Mouse (Mus musculus) embryonic facial prominence, embryonic 12.5 days (tissue): ENCODE measurements around the gene Thnsl1. TPM values are rescaled to one million over a fixed set of nuclear protein-coding genes. Genes with fewer than 3 reads are reported as not detected.
"Not testable (repeated sequence)": the region's sequence is repeated elsewhere in the genome, so short reads cannot be mapped to it uniquely, and the experiment has no call there.

Experiments used
- ATAC-seq: fragments of 200-750 bp; cut with Nextera tagmentation; 2 replicates; pipeline ENCODE4 v1.8.0; 2017; ENCODE audit not compliant: insufficient number of reproducible peaks, insufficient read depth, low FRiP score, low TSS enrichment
- H3K27ac ChIP-seq: fragments of 300-500 bp; sonication (generic); 2 replicates; pipeline ENCODE4 v1.5.1; 2016; ENCODE audit warnings: mild to moderate bottlenecking
- H3K27me3 ChIP-seq: fragments of 300-500 bp; sonication (generic); 2 replicates; pipeline ENCODE4 v1.6.1; 2016; ENCODE audit warnings: mild to moderate bottlenecking, moderate library complexity
- H3K36me3 ChIP-seq: fragments of 300-500 bp; sonication (generic); 2 replicates; pipeline ENCODE4 v1.6.1; 2016; ENCODE audit warnings: mild to moderate bottlenecking
- H3K4me1 ChIP-seq: fragments of 300-500 bp; sonication (generic); 2 replicates; pipeline ENCODE4 v1.6.1; 2016
- H3K4me2 ChIP-seq: fragments of 300-500 bp; sonication (generic); replicated peaks from 2 replicates; pipeline ENCODE4 v1.6.1; 2016; ENCODE audit warnings: mild to moderate bottlenecking, moderate library complexity
- H3K4me3 ChIP-seq: fragments of 300-500 bp; sonication (generic); 2 replicates; pipeline ENCODE4 v1.5.1; 2016; ENCODE audit warnings: mild to moderate bottlenecking
- H3K9ac ChIP-seq: fragments of 300-500 bp; sonication (generic); 2 replicates; pipeline ENCODE4 v1.6.1; 2016; ENCODE audit warnings: mild to moderate bottlenecking, moderate library complexity
- H3K9me3 ChIP-seq: fragments of 300-500 bp; sonication (generic); 2 replicates; pipeline ENCODE4 v1.6.1; 2016; ENCODE audit warnings: mild to moderate bottlenecking, moderate library complexity
- WGBS: fragments of 180-500 bp; shearing (Covaris S2); methylation state at CpG from one replicate; pipeline ENCODE4 v1.1.7; 2016; 5-methylcytosine and 5-hydroxymethylcytosine counted together
- polyA plus RNA-seq: library from polyadenylated mRNA; unstranded; fragments of >200 nt; fragmentation: Nextera tagmentation; extraction: Ambion mirVana; gene quantifications from 2 replicates; pipeline ENCODE4 v1.2.1, GENCODE M21; 2016

Gene Thnsl1
- polyA plus RNA-seq, 1 experiment from 2014 or later, result 9.0 TPM

DNA sequence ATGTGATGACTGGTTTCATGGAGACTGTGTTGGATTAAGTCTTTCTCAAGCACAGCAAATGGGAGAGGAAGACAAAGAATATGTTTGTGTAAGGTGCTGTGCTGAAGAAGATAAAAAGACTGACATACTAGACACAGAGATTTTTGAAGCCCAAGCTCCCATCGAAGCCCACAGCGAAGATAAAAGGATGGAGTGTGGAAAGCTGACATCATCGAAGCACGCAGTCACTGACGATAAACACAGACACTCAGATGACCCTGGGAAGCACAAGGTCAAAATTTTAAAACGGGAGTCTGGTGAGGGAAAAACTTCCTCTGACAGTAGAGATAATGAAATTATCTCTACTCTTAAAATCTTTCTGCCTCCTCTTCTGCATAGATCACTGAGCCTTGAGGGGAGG is 38.6 kb downstream of the Thnsl1 start:
- not testable (repeated sequence) for ATAC-seq

DNA sequence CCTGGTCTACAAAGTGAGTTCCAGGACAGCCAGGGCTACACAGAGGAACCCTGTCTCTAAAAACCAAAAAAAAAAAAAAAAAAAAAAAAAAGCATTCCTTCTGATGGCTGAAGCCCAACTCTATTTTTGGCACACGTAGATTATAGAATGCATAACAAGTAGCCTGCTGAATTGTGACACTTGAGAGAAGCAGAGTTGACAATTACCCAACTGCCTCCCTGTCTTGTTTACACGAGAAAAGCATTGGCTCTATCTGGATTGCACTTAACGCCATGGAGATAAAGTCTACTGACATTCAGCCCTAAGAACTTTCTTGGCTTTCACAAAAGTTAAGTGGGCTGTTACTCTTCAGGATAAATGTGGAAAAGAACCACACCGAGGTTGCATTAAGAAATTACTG is 39.5 kb downstream of the Thnsl1 start:
- Histone ChIP-seq H3K27ac (no peak overlapping the region), H3K9me3 (no peaks in the 10 kb centered on the region), H3K4me3 (no peak overlapping the region), H3K4me1 (no peaks in the 10 kb centered on the region), H3K9ac (no peak overlapping the region), H3K36me3 (no peaks in the 10 kb centered on the region), H3K4me2 (no peak overlapping the region), H3K27me3 (no peaks in the 10 kb centered on the region)
- no peak for ATAC-seq
- WGBS, result 82% methylated on average over 4 of the region's 4 CpGs

More for the DNA sequence above, 38.6 kb downstream of the Thnsl1 start:
- not testable (repeated sequence) for H3K27me3 ChIP-seq, H3K4me2 ChIP-seq, H3K4me1 ChIP-seq, H3K9me3 ChIP-seq, H3K9ac ChIP-seq, H3K27ac ChIP-seq, H3K4me3 ChIP-seq, H3K36me3 ChIP-seq
- 58% methylated on average over 4 of the region's 6 CpGs for WGBS

DNA sequence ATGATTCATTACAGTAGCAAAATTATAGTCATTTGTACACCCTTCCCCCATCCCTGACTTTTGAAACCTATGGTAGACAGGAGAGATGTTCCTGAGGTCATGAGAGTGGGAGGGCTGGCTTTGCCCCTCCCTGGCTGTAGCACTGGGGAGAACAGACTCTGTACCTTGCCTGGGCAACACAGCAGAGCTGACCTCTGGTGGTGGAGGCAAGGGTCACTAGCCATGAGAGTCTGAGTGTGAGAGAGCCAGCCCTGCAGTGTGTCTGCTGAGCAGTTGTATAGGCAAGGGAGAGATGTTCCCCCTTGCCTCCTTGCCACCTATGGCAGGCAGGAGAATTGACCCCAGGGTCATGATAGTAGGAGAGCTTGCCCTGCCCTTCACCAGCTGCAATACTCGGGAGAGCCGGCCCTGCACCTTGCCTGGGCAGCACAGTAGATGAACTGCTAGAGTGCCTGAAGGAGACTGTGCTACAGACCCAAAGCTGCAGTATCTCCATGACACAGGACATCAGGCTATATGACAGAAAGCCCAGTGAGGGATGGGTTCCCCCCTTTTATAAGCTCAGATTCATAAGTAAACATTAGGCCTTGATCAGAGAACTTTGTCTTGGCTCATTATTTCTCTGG is 40.1 kb downstream of the Thnsl1 start:
- Histone ChIP-seq H3K9me3 (no peaks in the 10 kb centered on the region), H3K4me1 (no peaks in the 10 kb centered on the region), H3K4me3 (no peak overlapping the region), H3K27me3 (no peaks in the 10 kb centered on the region), H3K27ac (no peak overlapping the region), H3K4me2 (no peak overlapping the region), H3K36me3 (no peaks in the 10 kb centered on the region), H3K9ac (no peak overlapping the region)
- ATAC-seq, result 0 out of 2 replicates have a peak, but pooled peaks have one; percentile 35
- WGBS, result 66% methylated on average over 2 of the region's 2 CpGs

GRCm38 (mm10) chr2:21253644-21254043 is 48.1 kb downstream of the Thnsl1 start:
- no peak overlapping the region for H3K4me2 ChIP-seq
- H3K36me3 ChIP-seq, result no peaks in the 10 kb centered on the region
- no peak for ATAC-seq
- H3K4me1 ChIP-seq, result no peaks in the 10 kb centered on the region
- no peak overlapping the region for H3K27ac ChIP-seq
- no peaks in the 10 kb centered on the region for H3K9me3 ChIP-seq
- no peak overlapping the region for H3K4me3 ChIP-seq
- WGBS, result 75% methylated on average over 3 of the region's 3 CpGs
- no peak overlapping the region for H3K9ac ChIP-seq
- H3K27me3 ChIP-seq, result no peaks in the 10 kb centered on the region

GRCm38 (mm10) chr2:21254308-21254707 is 48.8 kb downstream of the Thnsl1 start:
- ATAC-seq, result no peak

DNA sequence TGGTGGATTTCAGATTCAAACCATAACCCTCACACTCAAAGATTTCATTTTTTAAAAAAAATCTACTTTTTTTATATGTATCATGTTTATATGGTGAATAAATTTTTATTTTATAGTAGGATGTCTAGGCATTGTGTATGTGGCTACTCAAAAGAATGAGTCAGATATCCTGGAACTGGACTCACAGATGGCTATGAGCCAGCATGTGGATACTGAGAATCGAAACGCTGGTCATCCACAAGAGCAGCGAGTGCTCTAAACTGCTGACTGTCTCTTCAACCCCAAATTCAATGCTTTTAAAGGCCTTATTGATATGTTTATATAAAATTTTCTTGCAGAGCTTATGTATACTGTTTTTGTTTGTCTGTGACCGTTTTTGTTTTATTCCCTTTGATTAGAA is 52.8 kb downstream of the Thnsl1 start:
- no peaks in the 10 kb centered on the region for H3K4me1 ChIP-seq
- no peak overlapping the region for H3K27ac ChIP-seq
- 87% methylated on average over 4 of the region's 4 CpGs for WGBS
- H3K4me2 ChIP-seq, result no peak overlapping the region
- no peak overlapping the region for H3K9ac ChIP-seq
- no peaks in the 10 kb centered on the region for H3K9me3 ChIP-seq
- no peak overlapping the region for H3K4me3 ChIP-seq
- H3K36me3 ChIP-seq, result no peaks in the 10 kb centered on the region
- no peak for ATAC-seq
- H3K27me3 ChIP-seq, result no peaks in the 10 kb centered on the region

More at GRCm38 (mm10) chr2:21254308-21254707, 48.8 kb downstream of the Thnsl1 start:
- no peaks in the 10 kb centered on the region for H3K27me3 ChIP-seq
- no peaks in the 10 kb centered on the region for H3K4me1 ChIP-seq
- H3K27ac ChIP-seq, result no peak overlapping the region
- H3K9ac ChIP-seq, result no peak overlapping the region
- H3K4me3 ChIP-seq, result no peak overlapping the region
- no peak overlapping the region for H3K4me2 ChIP-seq
- no peaks in the 10 kb centered on the region for H3K36me3 ChIP-seq
- no peaks in the 10 kb centered on the region for H3K9me3 ChIP-seq

DNA sequence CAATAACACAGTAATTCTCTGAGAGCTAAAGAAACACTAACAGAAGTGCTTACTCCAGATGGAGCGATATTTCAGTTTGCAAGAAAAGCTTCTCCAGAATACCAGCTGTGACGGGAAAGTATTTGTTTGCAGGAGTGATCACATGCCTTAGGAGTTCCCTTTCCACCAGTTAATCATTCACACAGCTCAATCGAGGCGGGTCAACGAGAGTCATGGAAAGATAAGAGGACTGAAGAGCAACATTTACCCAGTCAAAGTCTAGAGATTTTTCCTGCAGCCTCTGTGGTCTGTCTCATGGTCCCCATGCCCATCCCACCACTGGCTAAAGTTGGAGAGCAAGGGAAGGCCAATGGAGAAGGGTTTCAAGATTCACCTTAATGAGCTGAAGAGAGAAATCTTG is 53.6 kb downstream of the Thnsl1 start:
- no peak overlapping the region for H3K4me2 ChIP-seq
- WGBS, result 65% methylated on average over 5 of the region's 5 CpGs
- H3K36me3 ChIP-seq, result no peaks in the 10 kb centered on the region
- no peaks in the 10 kb centered on the region for H3K27me3 ChIP-seq
- no peak overlapping the region for H3K9ac ChIP-seq
- H3K27ac ChIP-seq, result no peak overlapping the region
- no peaks in the 10 kb centered on the region for H3K4me1 ChIP-seq
- H3K4me3 ChIP-seq, result no peak overlapping the region
- no peak for ATAC-seq
- no peaks in the 10 kb centered on the region for H3K9me3 ChIP-seq

- Histone ChIP-seq H3K27me3 (no peaks in the 10 kb centered on the region), H3K27ac (no peak overlapping the region), H3K4me2 (no peak overlapping the region), H3K9ac (no peak overlapping the region), H3K9me3 (no peaks in the 10 kb centered on the region), H3K4me1 (no peaks in the 10 kb centered on the region), H3K36me3 (no peaks in the 10 kb centered on the region), H3K4me3 (no peak overlapping the region)
- no peak for ATAC-seq
- 74% methylated on average over 4 of the region's 4 CpGs for WGBS
These were observed 54.5 kb downstream of the Thnsl1 start for GRCm38 (mm10) chr2:21260060-21260459.

- Histone ChIP-seq H3K4me3 (no peak overlapping the region), H3K36me3 (no peaks in the 10 kb centered on the region), H3K27ac (no peak overlapping the region), H3K4me1 (no peaks in the 10 kb centered on the region), H3K9ac (no peak overlapping the region), H3K9me3 (no peaks in the 10 kb centered on the region), H3K4me2 (no peak overlapping the region), H3K27me3 (no peaks in the 10 kb centered on the region)
- ATAC-seq, result peak; percentile 85; the same call in 1 of the 2 replicates
- 22% methylated on average over 4 of the region's 4 CpGs for WGBS
These were observed 56.0 kb downstream of the Thnsl1 start for GRCm38 (mm10) chr2:21261370-21262006.

- H3K27me3 ChIP-seq, result no peaks in the 10 kb centered on the region
- 51% methylated on average over 4 of the region's 4 CpGs for WGBS
- H3K9ac ChIP-seq, result no peak overlapping the region
- no peaks in the 10 kb centered on the region for H3K9me3 ChIP-seq
- no peak for ATAC-seq
- H3K27ac ChIP-seq, result no peak overlapping the region
- peaks cover 7% of the 10 kb centered on the region for H3K4me1 ChIP-seq
- no peak overlapping the region for H3K4me3 ChIP-seq
- no peak overlapping the region for H3K4me2 ChIP-seq
- H3K36me3 ChIP-seq, result no peaks in the 10 kb centered on the region
These were observed 58.5 kb downstream of the Thnsl1 start for GRCm38 (mm10) chr2:21264031-21264430.
